Mouse (Mus musculus): ENCODE results near the gene Lnp1. TPM values are rescaled to one million over a fixed set of nuclear protein-coding genes. Genes with fewer than 3 reads are reported as not detected.

Gene Lnp1
- total RNA-seq, 2 experiments from 2014 or later = not detected

Other genes starting within 250 kb of the Lnp1 start
- gene Tfg, start 210.6 kb downstream of the Lnp1 start, total RNA-seq (2021) = 10 to 100 TPM; 41.9 to 48.8 TPM
- not detected for gene Adgrg7, start 132.2 kb downstream of the Lnp1 start, total RNA-seq (2021)
- gene Tmem45a, start 41.9 kb downstream of the Lnp1 start, total RNA-seq (2021) = 1 to 10 TPM; 7.6 to 9.2 TPM
- not detected for gene Tmem45a2, start 143.3 kb upstream of the Lnp1 start, total RNA-seq (2021)
- gene Tomm70a, start 193.6 kb upstream of the Lnp1 start, total RNA-seq (2021) = 10 to 100 TPM; 33.9 to 36.9 TPM
- 10 to 100 TPM; 29.2 to 29.4 TPM for gene Nit2, start 239.3 kb upstream of the Lnp1 start, total RNA-seq (2021)

All from gastrocnemius, postnatal 14 days (tissue).